Mouse (Mus musculus): Measurements from ENCODE around the gene Plekha8. TPM values are rescaled to one million over a fixed set of nuclear protein-coding genes. Genes with fewer than 3 reads are reported as not detected.

Plekha8 gene
- 4.2 and 5.5 TPM in 2 replicates for polyA plus RNA-seq (2015; fragmentation: Nextera tagmentation; extraction: Ambion mirVana)

GRCm38 (mm10) chr6:54594469-54595329, at the start of gene Plekha8:
Gene Plekha8, plus strand, starts transcription at chr6:54595111.

GRCm38 (mm10) chr6:54565665-54566545, 29.0 kb upstream of the Plekha8 start, which contains the start of gene Scrn1:
Gene Scrn1, minus strand, starts transcription at chr6:54566489.

GRCm38 (mm10) chr6:54597208-54597607, 2.3 kb downstream of the Plekha8 start, which contains the start of gene Fkbp14:
Gene Fkbp14, minus strand, starts transcription at chr6:54597308.

GRCm38 (mm10) chr6:54680891-54681745, 86.2 kb downstream of the Plekha8 start, which contains the start of gene Mturn:
Gene Mturn, plus strand, starts transcription at chr6:54681624.

Other genes starting within 250 kb of the Plekha8 start
- 0.35 and 0.55 TPM in 2 replicates for gene Wipf3, start 165.5 kb upstream of the Plekha8 start, polyA plus RNA-seq (2015; fragmentation: Nextera tagmentation; extraction: Ambion mirVana)
- 17.5 and 28.8 TPM in 2 replicates for gene Scrn1, start 28.6 kb upstream of the Plekha8 start, polyA plus RNA-seq (2015; fragmentation: Nextera tagmentation; extraction: Ambion mirVana)
- 17.9 and 21.4 TPM in 2 replicates for gene Fkbp14, start 2.2 kb downstream of the Plekha8 start, polyA plus RNA-seq (2015; fragmentation: Nextera tagmentation; extraction: Ambion mirVana)
- gene Mturn, start 86.5 kb downstream of the Plekha8 start, polyA plus RNA-seq (2015; fragmentation: Nextera tagmentation; extraction: Ambion mirVana), result 7.3 and 18.0 TPM in 2 replicates
- gene Znrf2, start 221.8 kb downstream of the Plekha8 start, polyA plus RNA-seq (2015; fragmentation: Nextera tagmentation; extraction: Ambion mirVana), result 2.9 and 7.1 TPM in 2 replicates

Data from adrenal gland, postnatal 0 days (tissue).